Mouse (Mus musculus): ENCODE results near the gene Grip1.

Gene Grip1

DNA sequence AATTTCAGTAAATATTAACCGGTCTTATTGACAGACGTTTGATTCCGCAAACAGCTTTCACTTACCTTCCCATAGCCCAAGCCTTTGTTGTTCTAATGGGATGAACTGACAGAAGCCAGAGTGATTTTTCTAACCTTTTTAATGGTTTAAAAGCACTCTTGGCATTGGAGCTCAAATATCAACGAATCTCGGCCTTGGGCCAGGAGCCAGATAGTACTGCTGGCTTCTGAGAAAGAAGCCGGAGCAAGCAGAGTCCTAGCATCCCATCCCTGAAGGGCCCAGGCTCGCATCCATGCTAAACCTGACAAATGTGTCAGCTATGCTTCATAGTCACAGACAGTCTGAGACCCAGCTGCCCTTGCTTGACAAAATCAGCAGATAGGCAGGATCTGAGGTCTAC is 302.6 kb downstream of the Grip1 start:
- DNase-seq (ENCODE audit: low spot score): no peak

- no peak for DNase-seq (ENCODE audit: low spot score)
Observed at GRCm38 (mm10) chr10:119757219-119757618, 303.6 kb downstream of the Grip1 start.

DNA sequence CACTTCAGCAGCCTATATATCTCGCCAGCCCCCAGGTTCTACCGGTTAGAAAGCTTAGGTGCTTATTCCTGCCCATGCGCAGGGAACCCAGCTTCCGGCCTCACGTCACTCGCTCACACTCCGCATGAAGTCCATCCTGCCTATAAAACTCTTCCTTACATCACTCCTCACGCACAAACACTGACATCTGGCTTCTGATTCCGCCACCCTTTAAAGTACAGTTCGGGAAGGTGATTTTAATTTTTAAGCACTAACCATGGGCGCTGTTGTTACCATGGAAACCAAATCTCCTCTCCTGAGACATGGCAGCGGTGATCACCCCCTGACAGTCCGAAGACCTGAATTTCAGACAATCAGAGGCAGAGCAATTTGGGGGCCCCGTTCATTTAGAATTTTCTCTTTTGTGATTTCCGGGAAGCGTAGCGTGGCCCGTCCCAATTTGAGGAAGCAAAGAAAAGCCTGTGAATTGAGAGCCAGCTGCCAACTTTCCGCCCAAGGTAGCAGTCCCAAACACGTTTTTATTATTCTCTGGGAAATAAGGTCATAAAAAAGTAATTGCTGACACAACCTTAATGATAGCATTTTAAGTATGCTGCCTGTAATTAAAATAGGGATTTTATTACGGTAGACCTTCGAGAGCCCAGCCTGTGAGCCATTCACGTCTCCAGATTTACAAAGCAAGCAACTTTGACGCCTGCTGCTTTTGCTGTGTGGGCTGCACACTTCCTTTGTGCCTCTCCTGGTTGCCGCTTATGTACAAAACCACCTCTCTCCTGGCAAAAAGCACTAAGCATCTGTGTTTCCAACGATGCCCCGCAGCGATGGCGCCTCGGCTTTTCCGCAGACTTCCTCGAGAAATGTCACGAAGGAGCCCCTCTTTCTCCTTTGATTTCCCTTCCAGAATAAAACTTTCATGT is 308.1 kb downstream of the Grip1 start:
- no peak for DNase-seq (ENCODE audit: low spot score)

- DNase-seq (ENCODE audit: low spot score): no peak
Observed at GRCm38 (mm10) chr10:119778871-119779270, 325.2 kb downstream of the Grip1 start.

DNA sequence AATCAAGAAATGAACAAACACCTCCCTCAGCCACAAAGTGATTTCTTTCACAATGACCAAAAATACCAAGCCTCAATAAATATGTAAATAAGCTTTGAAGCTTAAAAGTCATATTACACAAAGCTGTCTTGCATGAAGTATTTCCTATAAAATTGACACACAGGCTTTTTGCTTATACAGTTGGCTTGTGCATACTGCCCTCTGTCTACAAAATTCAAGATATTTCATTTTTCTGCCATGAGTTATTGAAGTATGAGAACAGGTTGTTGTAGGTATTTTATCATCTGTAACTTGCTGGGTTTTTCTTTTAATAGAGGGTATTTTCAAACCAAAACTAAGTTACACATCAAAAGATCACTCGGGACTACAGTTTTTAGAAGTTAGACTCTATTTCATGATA is 326.0 kb downstream of the Grip1 start:
- no peak for DNase-seq (ENCODE audit: low spot score)

DNA sequence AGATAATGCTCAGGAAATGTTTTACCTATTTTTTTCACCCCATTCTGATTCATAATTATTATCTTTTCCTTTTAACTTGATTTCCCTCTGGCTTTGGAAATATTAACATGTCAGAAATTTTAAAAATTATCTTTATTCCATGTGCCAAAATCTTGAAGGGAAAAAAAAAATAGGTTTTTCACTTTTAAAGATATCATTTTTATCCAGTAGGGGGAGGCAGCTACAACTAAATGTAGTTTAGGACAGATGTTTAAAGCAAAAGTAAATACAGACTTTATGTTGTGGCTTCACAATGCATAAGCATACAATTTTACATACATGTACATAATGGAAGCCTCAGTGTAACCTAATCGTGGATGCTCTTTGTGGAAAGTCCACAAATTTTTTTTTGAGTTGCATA is 336.9 kb downstream of the Grip1 start:
- no peak for DNase-seq (ENCODE audit: low spot score)

DNA sequence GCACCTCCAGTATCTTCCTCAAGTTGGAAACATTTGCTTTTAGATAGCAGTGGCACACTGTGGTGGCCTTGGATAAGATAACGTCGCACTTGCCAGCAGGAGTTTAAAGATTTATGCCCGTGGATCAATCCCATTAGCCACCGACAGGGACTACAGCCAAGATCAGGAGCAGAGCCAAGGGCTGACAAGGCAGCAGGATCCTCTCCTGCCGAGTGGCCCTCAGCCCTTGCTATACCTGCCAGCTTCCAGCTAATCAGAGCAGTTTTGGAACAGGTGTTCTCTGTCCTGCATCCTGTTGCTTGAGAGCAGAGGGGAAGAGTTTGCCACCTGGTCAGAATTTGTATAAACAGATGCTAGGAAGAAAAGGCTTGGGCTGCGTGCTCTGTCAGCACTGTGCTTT is 348.8 kb downstream of the Grip1 start:
- DNase-seq (ENCODE audit: low spot score): no peak

GRCm38 (mm10) chr10:119803633-119804422 is 350.2 kb downstream of the Grip1 start:
- DNase-seq (ENCODE audit: low spot score): no peak

GRCm38 (mm10) chr10:119804423-119804814 is 350.8 kb downstream of the Grip1 start:
- DNase-seq (ENCODE audit: low spot score): no peak

DNA sequence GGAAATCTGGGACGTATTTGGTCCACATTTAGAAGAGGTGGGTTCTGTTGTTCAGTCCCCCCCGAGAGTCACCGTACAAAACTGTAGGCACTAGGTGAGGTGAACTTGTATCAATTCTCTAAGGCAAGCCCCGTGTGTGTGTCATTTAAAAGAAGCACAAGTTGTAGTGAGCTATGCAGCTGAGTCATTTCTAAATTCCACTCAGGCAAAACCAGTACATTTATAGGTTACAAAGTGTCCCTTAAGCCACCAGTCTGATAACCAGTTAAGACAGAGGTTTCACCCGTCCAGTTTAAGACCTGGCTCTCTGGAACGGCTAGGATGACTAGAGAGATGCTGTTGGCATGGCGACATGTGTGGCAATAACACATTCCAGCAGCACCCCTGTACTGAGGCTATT is 351.5 kb downstream of the Grip1 start:
- no peak for DNase-seq (ENCODE audit: low spot score)

DNA sequence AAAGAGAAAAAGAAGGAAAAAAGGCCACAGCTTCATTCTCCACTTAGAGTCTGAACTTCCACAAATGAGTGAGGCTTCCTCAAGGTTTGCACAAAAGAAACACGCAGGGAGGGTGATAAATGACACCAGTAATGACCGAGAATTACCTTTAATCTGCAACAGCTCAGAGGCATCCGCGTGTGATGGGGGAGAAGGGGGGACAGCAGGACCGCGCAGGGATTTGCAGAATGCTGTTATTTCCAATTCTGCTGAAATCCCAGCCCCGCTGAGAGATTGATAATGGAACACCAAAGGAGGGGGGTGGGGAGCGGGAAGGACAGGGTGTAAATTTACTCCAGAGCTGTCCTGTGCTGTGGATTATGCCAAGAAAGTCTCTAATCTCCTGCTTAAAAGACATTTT is 352.5 kb downstream of the Grip1 start:
- DNase-seq (ENCODE audit: low spot score): no peak

- no peak for DNase-seq (ENCODE audit: low spot score)
Observed at GRCm38 (mm10) chr10:119808384-119808783, 354.8 kb downstream of the Grip1 start.

DNA sequence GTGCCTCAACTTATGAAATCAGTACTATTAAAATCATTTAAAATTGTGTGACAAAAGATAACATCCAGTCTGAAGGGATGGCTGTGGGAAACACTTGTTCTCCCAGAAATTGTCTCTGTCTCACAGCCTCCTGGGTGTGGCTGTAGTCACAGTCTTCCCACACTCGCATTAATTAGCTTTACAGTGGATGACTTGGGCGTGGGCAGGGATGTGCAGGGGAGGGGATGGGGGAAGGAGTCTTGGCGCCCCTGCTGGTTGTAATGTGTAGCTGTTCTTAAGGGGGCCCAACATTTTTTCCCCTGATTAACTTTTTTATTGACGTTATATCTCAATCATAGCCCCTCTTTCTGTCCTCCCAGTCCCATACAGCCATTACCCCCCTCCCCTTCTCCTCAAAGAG is 360.5 kb downstream of the Grip1 start:
- no peak for DNase-seq (ENCODE audit: low spot score)

DNA sequence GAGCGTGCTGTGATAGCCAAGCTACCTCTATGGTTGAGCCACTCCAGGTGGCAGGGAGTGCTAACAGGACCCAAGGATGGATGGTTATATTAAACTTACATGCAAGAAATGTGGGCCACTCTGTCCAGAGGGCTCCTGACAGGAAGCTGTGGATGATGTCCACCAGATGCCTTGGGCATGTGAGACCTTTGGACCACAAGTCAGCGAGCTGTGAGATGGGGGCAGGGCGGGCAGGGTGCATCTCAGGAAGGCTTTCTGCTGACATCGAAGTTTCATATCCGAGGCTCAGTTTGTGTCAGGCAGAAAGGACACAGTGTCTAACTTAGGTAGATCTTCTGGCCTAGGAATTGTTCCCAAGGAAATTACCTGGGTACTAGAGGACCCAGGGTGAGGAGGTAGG is 362.4 kb downstream of the Grip1 start:
- no peak for DNase-seq (ENCODE audit: low spot score)

GRCm38 (mm10) chr10:119818381-119818780 is 364.8 kb downstream of the Grip1 start:
- DNase-seq (ENCODE audit: low spot score): no peak

GRCm38 (mm10) chr10:119819102-119819681 is 365.6 kb downstream of the Grip1 start:
- no peak for DNase-seq (ENCODE audit: low spot score)

DNA sequence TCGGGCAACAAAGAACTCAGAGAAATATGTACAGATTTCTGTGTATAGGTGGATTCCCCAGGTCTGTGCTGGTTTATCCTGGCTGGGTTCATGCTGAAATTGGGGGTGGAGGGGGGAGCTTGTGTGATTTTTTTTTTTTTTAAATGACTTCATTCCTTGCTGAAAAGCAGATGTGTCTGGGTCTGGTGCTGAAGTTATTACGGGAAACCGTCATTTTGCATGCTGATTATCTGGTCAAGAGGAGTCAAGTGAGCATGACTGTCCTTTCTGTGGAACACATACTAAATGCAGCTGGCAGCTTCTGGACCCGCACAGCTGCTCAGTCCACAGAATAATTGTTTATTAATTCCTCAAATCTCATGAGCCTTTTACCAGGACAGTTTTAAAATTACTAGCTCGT is 366.1 kb downstream of the Grip1 start:
- DNase-seq (ENCODE audit: low spot score): no peak

DNA sequence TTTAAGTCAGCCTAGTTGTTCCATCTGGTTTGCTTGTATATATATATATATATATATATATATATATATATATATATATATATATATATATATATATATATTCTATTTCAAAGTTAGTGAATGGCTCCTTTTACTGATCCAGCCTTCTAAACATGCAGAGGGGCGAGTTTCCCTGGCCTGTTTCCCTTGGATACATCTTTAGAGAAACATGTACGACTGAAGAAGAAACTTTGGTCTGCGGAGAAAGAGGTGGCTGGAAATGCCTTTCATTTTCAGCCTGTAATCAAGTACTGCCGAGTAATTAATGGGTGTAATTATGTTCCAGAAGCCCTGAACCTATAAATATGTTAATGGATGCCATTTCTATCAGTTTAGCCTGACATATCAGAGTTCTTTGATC is 366.8 kb downstream of the Grip1 start:
- no peak for DNase-seq (ENCODE audit: low spot score)

- no peak for DNase-seq (ENCODE audit: low spot score)
Observed at GRCm38 (mm10) chr10:119823691-119824090, 370.1 kb downstream of the Grip1 start.

DNA sequence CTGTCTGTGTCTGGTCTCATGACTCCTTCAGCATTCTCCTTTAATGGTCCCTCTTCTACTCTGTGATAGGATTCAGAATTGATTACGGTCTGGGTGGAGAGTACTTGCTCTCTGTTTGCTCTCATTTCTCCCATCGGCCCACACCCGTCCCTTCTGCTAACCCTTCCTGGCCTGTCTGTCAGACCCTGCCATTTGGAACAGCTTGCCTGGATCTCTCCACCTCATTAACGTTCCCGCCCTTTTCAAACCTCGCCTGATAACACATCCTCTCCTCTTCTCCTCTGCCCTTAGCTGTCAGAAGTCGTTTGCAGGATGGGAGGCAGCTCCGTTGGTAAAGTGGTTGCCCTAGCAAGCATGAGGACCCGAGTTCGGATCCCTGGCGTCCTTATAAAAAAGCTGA is 370.9 kb downstream of the Grip1 start:
- DNase-seq (ENCODE audit: low spot score): no peak

DNA sequence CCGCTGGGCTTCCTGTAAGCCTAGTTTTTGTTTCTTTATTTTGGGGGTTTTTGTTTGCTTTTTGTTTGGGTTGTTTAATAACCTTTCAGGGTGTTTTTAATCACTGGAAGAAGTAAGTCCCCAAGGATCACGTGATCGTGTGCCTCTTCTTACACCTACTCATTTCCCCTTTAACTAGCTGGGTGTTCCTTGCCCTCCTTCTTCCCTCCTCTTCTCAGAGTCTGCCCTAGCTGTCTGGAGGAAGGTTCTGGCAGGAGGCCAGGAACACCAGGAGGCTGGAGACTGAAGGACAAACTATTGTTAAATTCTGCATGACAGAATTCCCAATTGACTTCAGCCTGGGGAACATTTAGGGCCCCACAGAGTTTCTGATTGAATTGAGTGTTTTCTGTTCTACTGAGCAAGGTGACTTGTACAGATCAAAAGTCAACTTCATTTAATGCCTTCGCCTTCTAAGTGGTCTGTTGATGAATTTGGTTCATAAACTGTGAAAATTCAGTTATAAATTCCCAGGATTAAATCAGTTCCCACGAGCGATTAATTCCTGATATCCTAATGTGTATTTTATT is 376.8 kb downstream of the Grip1 start:
- DNase-seq (ENCODE audit: low spot score): no peak

DNA sequence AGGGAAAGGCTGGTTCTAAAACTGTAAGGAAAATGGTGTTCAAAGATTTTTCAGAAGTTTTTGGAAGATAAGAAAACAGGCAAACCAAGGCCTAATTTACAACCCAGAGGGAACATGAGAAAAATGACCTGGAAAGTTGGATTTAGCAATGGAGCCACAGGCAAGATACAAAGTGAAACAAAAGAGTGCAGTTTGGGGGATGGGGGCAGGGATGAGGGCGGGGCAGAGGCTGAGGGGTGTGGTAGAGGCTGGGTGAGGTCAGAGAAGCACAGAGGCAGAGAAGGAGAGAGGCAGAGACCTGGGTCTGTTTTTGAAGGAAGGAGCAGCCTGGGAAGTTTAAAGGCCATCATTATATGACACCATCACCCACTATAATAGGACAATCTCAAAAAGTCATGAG is 377.5 kb downstream of the Grip1 start:
- DNase-seq (ENCODE audit: low spot score): no peak

DNA sequence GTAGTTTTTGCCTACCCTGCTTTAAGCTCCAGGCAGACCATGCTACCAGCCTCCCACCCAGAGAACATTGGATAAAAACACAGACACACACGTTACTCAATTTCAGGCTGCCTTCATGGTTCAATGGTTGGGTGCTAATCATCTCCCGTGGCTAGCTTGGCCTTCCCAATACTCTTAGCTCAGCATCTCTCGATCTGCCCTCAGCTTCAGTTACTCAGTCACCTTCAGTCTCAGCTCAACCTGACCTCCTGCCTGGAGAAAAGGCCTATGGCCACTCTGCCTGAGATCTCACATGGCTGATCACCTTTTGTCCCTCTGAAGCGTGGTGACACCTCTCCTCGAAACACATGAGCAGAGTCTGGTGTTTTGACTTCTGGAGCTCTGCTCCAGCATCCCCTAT is 379.7 kb downstream of the Grip1 start:
- DNase-seq (ENCODE audit: low spot score): no peak

All from T-cell, adult 2 months (primary cell).